Mouse (Mus musculus) layer of hippocampus, postnatal 36 days (tissue): ENCODE data around the gene Baiap2. TPM values are rescaled to one million over a fixed set of nuclear protein-coding genes. Genes with fewer than 3 reads are reported as not detected.
A peak's percentile ranks its signal among the peaks of the same experiment; 100 is the strongest.

Experiments
- DNase-seq, 2 experiments: peaks; one replicate each; pipeline ENCODE4 v3.0.0; 2022
- total RNA-seq, 2 experiments: library from RNA; stranded (reverse); gene quantifications; 2 replicates each; pipeline ENCODE4 v1.2.3; 2021

Gene Baiap2
- total RNA-seq, 2 experiments from 2014 or later: 246 to 257 TPM

DNA sequence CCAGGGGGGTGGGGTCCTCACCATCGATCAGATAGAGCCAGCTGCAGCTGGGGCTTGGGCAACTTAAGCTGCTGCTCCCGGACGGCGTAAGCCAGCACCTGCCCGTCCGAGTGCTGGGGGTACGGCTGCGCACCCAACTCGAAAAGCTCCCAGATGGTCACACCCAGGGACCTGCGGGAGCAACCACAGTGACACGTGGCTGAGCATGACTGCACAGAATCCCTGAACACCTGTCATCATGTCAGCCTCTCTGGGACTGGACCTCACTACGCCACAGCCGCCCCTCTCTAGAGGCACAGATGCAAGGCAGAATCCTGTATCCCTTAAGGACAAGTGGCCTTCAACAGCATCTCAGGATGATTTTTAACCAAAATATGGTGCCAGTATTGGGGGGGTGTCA, 70.1 kb downstream of the Baiap2 start:
- no peak for DNase-seq

DNA sequence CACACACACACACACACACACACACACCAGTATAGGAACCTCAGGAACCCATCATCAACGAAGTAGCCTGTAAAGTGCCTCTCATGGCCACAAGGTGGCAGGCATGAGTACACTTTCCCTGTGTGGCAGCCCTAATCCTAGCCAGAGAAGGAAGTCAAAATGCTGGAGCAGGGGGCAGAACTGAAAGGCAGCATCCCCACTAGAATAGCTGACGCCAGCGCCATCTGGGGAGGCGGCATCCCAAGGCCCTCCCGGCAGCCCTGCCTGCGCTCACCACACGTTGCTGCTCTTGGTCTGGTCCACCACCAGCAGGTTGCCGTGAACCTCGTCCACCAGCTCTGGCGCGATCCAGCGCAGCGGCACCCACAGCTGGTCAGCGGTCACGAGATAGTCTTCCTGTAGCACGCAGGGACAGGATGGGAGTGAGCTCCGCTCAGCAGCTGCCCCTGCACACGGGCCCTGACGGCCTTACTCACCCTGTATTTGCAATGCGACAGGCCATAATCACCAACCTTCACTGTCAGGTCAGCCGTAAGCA, 70.7 kb downstream of the Baiap2 start:
- peak; percentile 82 for DNase-seq

DNA sequence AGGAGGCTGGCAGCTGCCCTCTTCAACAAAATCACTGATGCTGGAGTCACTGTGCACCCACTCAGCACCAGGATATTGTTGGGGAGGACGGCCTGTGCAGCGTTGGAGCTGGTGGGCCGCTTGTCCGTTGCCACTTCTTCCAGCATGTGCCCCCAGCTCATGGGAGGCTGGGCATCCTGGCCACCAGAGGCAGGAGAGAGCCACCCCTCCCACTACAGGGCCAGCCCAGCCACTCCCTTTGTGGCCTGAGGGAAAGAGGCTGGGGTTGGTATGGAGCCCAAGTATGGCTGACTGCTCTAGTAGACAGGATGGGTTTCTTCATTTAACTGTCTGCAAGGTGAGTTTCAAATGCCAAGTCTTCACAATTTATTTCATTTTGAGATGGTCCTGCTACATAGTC, 72.2 kb downstream of the Baiap2 start:
- DNase-seq: no peak

DNA sequence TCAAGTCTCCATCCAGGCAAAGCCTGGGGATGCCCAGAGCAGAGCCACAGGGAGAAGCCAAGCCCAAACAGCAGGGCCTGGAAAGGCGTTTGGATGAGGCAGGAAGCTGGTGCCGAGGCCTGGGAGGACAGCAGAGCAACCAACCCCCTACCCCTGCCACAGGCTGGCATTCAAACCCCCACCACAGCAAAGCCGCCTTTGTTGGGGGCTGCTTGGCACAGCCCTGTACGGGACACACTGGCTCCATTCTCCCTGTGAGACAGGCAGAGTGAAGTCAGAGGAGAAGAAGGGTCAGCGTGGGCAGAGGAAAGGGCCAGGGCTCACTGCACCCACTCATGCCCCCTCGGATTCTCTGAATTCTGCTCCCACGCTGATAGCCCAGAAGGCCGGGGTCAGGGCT, 74.4 kb downstream of the Baiap2 start:
- peak in 1 of 2 experiments; percentile 65 for DNase-seq

DNA sequence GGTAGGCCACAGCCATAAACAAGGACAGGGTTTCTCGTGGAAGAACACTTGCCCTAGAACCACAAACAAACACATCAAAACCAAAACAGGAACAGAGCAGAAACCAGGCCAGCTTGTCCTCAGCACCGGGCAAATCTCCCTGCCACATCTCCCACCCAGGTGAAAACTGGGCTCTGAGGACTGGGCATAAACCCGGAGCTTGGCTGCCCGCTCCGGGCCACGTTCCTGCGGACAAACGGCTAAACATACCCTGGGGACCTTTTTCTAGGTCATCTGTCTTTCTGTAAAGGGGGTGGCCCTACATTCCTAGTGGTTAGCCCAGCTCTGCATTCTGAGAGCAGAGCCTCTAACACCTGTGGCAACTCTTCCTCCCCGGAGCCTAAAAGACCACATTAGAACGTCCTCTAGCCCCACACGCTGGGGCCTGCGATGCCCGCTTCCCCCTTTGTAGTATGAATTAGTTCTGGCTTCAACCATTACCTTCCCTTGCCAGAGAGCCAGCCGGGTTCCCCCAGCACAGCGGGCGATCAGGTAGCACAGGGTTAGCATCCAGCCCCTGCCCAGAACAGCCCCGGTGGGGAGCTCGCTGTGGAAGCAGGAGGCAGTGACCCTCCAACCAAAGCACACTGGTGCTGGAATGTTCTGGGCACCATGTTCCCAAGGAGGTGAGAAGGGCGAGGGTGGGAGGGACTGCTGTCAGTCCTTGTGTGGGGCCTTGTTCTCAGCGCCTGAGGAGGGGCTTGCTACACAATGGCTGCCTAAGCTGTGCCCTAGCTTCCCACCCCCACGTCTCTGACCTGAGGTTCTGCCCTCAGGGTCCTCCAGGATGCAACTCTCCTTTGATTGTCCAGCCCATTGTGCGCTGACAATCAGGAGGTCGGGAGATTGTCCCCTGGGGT, 77.2 kb downstream of the Baiap2 start:
- DNase-seq: no peak

DNA sequence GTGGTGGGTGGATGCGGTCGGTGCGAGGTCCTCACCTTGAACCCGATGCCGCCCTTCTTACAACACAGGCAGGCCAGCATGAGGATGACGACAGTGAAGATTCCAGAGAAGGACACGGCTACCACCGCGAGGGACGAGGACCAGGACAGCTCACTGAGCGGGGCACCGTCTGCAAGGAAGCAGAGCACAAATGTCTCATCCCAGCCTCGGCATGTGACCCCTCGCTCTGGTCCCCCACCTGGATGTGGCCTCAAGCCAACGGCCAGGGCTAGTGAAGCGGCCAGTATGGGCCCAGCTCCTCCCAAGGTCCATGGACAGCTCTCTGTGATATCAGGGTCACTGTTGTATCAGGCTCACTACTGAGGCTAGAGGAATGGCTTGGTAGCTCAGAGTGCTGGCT, 78.8 kb downstream of the Baiap2 start:
- DNase-seq: no peak

DNA sequence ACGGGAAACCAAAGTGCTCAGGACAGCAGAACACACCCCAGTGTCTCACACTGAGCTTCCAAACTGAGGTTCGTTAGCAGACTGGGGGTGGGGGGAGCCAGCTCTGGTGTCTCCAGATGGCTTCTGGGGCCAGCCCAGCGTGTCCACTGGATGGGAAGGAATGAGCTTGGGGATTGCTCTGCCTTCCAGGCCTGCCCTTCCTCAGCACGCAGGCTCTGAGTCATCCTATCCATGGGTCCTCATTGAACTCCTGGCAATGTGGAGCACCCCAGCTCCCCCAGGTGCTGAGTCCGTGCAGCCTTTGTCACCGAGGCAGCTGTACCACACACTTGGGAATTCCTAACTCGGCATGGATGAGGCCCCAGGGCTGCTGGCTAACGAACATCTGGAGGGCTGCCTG, 79.7 kb downstream of the Baiap2 start:
- no peak for DNase-seq

DNA sequence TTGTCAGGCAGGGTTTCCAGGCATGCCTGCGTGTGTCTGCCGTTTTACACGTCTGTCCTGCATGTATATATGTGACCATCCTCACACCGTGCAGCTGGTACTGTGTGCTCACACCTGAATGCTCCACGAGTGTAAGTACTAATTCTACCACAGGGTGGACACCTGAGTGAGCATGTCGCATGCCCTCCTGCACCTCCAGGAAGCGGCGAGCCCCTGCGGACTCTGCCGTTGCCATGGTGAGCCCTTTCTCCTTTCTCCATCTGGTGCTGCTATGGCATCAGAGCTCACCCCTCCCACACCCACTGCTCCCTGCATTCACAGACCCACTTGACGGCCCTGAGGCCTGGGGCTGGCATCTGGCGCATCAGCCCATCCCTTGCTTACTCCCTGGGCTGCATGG, 80.3 kb downstream of the Baiap2 start:
- no peak for DNase-seq

DNA sequence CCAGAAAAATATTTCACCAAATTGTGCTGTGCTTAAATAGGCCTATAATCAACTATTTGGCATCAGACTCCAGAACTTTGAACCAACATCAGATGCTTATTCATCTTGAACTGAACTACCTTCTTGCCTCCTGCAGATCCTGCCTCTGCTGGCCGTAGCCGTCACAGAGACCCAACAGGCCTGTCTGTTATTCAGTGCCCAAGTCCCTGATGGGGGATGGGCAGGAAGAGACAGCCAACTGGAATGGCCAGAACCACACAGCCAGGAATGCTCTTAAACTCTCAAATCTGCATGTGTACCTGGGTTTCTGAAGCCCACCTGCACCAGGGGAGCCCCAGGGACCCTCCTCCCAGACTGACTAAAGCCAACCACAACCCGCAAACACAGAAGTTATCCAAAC, 84.4 kb downstream of the Baiap2 start:
- no peak for DNase-seq

DNA sequence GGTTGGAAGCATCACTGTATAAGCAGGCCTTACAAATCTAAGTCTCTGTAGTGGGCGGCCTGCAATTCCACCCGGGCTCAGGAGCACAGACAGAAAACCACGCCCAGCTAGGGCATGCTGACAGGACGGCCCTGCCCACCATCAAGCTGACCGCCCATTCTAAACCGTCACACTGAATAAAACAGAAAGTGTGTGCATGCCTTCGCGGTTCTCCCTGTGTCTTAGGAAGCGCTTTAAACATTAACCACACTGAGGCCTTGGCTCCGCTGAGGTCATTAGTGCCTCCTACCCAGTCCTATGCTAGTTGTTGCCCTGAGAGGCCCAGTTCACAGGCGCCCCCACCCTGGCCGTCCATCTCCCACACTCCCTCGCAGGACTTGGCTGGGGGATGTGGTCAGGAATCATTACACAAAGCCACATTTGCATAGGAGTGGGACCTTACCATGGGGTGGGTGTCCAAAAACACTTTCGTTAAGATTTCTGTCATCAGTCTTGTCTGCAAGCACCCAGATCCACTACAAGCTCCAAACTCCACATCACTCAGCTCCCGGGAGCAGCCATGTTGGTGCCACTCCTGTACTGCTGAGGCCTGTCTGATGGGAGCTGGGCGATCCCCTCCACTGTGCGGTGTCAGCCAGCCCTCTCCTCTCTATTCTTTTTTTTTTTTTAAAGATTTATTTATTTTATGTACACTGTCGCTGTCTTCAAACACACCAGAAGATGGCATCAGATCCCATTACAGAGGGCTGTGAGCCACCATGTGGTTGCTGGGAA, 85.9 kb downstream of the Baiap2 start:
- no peak for DNase-seq

DNA sequence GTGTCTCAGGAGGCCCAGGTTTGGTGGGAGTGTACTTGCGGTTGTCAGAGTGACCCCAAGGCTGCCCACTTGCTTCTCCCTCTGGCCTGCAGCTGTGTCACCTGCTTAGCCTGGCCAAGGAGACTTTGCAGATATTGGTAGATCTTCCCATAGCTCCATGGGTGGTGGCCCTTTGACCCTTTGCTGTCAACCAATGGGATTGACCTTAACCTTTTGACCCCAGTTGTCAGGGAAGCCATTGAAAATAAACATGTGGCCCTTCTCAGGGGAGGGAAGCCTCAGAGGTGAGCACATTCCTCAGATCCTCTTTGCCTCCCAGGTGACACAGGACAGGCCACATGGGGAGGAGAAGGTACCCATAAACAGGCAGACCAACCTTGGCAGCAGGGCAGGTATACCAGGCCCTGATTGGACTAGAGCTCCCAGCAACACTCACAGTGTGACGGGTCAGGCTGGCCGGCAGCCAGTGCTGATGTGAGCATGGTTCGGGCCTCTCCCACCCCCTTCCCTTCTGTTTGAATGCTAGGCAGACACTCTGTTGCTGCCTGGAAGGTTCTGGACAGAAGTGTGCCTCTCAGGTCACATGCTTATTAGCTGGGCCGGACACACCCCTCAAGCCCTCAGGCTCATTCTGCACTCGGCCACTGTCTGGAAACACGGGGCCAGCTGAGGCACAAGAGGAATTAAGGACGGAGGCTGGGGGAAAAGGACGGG, 87.0 kb downstream of the Baiap2 start:
- DNase-seq: no peak

DNA sequence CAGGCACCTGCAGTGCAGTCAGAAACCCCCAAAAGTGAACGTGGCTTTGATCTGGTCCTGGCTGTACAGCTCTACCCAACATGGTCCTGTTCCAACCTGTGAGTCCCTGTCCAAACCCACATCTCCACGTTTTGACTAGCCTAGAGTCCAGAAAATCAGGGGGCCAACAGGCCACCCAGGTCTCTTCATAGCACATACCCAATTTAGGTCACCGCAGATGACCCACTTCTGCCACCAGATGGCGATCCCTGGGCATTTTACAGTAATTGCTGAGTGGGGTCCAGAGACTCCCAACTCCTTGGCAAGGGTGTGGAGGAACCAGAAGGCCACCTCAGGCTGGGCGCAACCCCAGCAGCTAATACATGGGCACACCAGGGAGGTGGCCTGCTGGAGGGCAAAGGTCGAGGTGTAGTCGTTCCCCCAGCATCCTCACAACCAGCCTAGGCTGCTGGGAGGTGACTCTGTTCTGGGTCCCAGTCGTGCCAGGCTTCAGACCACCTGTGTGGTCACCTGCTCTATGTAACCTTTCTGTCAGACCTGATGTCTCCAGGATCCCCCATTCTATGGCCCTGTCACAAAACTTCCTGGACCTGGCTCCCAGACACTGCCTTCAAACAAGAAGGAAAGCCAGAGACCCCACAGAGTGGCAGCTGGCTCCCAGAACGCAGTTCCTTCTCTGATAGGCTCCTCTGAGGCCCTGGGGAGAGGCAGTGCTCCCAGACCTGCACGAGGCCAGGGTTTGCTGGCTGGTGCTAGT, 87.8 kb downstream of the Baiap2 start:
- no peak for DNase-seq

DNA sequence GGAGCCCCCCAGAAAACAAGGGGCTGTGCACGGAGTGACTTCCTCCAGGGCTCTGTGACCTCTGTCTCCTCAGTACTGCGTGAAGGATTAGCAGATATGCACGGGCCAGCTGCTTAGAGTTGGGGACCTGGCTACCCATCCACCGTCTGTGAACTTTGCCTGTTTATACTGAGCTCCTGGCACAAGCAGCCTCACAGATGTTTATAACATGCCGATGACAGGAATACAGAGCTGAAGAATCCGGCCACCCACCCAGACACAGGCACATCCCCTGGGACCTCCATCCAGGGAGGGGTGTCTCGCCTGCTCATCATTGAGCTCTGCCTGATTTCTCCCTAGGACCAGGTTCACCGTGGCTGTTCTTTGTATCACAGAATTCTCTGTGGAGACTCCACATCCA, 89.5 kb downstream of the Baiap2 start:
- no peak for DNase-seq

DNA sequence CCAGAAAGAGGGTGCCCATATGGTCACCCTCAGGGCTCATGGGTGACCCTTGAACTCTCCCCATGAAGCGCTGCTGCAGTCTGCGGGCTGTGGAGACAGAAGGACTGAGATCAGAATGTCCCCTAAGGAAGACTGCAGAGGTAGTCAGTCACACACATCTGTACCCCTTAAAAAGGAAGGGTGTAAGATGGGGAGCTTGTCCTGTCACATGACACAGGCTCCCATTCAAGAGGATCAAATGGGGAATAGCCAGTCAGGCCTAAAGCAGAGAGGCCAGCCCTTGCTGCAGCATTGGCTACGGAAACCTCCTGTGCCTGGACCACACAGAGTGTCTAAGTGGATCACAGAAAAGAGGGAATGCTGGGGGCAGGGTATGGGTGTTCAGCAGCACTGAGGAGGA, 90.9 kb downstream of the Baiap2 start:
- no peak for DNase-seq

DNA sequence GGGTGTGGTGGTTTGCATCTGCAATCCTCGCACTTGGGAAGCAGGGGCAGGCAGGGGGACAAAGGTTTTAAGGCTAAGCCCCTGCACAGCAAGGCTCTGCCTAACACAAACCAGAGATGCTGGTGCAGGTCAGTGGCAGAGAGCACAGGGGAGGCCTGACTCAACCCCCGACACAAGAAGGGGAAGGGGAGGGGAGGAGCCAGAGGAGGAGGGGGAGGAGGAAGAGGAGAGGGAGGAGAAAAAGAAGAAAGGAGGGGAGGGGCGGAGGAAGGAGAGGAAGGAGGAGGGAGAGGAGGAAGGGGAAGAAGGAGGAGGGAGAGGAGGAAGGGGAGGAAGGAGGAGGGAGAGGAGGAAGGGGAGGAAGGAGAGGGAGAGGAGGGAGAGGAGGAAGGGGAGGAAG, 91.7 kb downstream of the Baiap2 start:
- no peak for DNase-seq

DNA sequence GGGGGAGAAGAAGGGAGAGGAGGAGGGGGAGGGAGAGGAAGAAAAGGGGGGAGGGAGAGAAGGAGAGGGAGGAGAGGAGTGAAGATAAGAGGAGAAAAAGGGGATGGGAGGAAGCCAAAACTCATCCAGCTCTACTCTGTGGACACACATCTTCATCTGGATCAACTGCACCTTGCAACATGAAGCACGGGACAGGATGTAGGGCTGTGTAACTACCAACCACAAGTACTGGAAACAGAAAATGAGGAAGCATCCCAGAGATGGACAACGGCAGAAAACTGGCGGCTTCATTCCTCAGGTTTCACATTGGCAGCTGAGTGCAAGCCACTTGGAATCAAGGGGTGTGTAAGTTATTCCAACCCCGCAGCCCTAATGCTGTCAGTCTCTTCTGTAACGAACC, 92.2 kb downstream of the Baiap2 start:
- no peak for DNase-seq

DNA sequence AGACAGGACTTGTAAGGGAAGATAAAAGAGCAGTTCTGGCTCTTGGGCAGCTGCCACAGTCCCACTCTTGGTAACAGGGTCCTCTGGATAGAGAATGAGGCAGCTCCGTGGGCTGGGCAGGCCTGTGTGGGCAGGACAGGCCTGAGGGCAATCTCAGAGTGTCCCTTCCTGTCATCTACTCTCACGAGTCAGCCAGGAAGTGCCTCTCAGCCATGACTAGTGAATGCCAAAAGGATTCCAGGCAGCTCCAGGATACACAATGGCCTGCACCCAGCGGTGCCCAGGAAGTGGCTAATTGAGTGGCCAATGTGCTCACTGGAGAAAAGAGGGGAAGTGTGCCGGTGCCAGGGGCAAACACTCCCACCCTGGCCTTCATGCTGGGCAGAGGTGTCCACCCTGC, 97.0 kb downstream of the Baiap2 start:
- DNase-seq: no peak

DNA sequence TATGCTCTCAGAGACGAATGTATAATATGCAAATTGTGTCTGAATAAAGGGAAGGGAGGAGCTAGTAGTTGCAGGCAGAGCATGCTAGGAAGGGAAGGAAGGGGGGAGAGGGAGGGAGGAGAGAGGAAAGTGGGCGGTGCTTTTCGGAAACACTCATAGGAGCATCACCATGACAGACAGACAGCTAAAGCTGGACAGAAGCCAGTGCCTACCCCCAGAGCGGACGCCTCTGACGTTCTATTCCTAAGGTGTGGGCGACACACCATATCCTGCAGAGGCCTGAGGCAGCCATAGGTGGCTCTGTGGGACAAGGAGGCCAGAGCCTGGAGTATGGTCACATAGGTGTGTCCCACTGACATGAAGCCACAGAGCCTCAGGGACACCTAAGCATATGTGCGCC, 97.9 kb downstream of the Baiap2 start:
- peak in 1 of 2 experiments; percentile 57 for DNase-seq

DNA sequence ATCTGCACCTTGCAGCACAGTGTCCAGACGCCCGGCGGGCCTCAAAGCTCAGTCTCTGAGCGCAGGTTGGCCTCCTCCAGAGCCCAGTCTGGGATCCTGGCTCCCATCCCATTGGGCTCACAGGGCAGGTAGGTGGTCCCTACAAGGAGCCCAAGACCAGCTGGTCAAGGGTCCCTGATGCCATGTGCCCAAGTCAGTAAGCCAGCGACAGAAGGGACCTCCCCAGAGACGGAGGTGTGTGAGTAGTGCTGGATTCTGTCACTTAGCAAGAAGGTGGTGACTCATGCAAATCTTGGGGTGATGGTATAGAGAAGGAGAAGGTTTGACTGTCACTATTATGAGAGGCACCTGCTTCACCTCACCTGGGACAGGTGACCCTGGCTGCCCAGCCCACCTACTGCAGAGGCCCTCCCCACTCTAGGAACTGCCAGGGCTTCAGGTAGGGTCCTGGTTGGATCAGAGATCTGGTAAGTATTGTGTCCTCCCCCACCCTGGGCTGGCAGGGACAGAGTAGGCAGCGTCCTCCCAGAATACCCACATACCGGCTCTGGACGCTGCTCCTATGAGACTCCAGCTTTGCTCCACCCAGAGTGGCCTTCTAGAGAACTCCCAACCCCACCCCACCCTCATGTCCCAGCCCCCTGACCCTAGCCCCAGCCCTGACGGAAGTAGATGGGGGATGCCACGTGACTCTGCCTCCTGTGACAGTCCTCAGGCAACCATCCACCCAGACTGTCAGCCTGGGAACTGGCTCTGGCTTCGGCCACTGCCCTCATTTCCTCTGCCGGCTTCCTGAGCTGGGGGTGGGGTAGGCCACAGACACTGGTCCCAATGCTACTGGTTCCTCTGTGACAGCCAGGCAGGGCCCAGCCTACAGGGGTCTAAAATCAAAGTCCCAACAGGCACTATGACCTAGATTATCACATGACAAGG, 98.9 kb downstream of the Baiap2 start:
- peak in 1 of 2 experiments; percentile 63 for DNase-seq

DNA sequence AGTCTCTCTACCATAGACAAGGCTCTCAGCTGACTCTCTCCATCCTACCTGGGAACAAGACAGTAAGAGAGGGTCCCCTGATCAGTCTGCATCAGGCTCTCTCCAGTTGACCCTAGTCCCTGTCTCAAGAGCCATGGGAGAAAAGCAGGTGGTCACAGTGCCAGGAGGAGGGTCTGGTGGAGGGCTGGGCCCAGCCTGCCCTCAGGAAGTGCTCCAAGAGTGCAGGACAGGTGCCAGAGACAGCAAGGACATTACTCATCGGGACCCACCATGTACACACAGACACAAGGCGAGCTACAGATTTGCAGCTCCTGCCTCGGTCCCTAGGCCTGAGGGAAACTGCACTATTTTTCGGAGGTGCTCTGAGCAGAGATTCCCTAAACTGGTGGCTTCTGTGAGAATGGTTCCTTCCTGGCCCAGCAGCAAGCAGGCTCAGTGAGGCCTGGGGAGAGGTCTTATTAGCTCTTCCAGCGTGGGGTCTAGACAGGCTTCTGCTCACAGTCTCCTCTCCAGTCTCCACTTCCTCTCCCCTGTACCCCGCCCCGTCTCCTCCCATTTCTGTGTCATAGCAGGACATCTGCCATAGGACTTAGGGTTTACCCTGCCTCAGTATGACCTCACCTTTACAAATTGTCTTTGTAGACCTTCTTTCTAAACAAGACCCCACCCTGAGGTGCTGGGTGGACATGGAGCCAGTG, 99.7 kb downstream of the Baiap2 start:
- DNase-seq: no peak
